Mouse (Mus musculus) cortical plate, adult 2 months (tissue): ENCODE measurements around the gene 4933427D14Rik.

ENCODE experiments used
- CTCF ChIP-seq: fragments of 200-500 bp; IDR thresholded peaks from 2 replicates; pipeline ENCODE4 v1.5.1; 2011; ENCODE audit warnings: mild to moderate bottlenecking, control low read depth, low read length; ENCODE audit not compliant: insufficient read depth; ENCODE audit errors: extremely low read depth
- POLR2A ChIP-seq: fragments of 200-500 bp; IDR thresholded peaks from 2 replicates; pipeline ENCODE4 v1.6.1; 2011; ENCODE audit warnings: mild to moderate bottlenecking, low read length, control low read depth; ENCODE audit not compliant: insufficient read depth; ENCODE audit errors: extremely low read depth

GRCm38 (mm10) chr11:72151120-72151519, 56.1 kb downstream of the 4933427D14Rik start:
- TF ChIP-seq CTCF (no peak), POLR2A (no peak)
